Mouse (Mus musculus) left cerebral cortex, postnatal 25 days (tissue): ENCODE measurements at regions not wholly inside any gene's neighbourhood (a gene's known extent, or its start where the extent isn't known, plus 50 kb on each side); places are given as distances from the start of the nearest gene placed in this dataset.
"Not testable (repeated sequence)": the region's sequence is repeated elsewhere in the genome, so short reads cannot be mapped to it uniquely, and the experiment has no call there.

Experiments
- DNase-seq, 2 experiments: peaks; one replicate each; pipeline ENCODE4 v3.0.0; 2022; ENCODE audit warnings: low spot score in 2 of 2, mixed read lengths in 1 of 2
- intact Hi-C: fragments of 180-260 bp; cut with DNase I; formaldehyde crosslinking; loops from one replicate; pipeline ENCODE4 v1.15.1; 2025

- intact Hi-C loops: no loop called here
- DNase-seq: peak in 1 of 2 experiments; percentile 65
Measured at GRCm38 (mm10) chr13:52114431-52114830, 268.0 kb downstream of the Gadd45g start.

GRCm38 (mm10) chr13:52114962-52115361 lies 268.5 kb downstream of the Gadd45g start:
- no peak for DNase-seq
- intact Hi-C loops: no loop called here

DNA sequence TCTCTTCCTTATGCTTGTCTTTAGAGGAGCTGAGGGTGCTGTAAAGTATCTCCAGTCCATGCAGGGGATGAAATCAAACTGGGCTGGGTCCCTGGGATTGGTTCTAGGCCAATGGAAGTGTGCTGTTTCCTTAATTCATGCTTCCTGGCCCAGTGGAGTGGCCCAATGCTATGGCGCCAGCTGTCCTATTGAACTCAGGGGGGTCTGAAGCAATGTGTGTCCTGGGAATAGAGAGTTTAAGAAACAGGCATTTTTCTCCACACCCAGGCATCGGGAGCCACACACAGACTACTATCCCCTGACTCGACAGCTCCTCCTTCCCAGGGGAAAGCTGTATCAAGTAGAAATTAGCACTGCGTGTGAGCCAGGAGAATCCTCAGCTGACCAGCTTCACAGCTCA lies 269.8 kb downstream of the Gadd45g start:
- intact Hi-C loops: no loop called here
- no peak for DNase-seq

DNA sequence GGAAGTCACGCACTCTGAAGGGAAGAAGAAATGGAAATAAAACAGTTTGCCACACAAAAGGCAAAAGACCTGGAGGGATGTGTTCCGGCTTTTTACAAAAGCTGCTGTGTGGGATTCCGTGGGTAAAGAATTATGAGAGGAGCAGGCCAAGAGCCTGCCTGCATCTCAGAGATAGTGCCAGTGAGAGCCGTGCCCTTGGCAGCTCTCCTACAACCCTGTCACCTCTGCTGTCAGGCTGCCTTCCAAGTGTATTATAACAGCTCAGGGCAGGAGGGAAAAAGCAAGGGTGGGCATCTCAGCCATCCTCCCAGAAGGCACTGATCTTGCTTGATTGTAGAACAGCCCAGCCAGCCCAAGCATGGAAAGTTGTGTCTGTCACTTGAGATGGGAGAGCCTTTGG lies 270.3 kb downstream of the Gadd45g start:
- intact Hi-C loops: no loop called here
- DNase-seq: no peak

- intact Hi-C loops: no loop called here
- DNase-seq: no peak
Measured at GRCm38 (mm10) chr13:52120795-52121194, 274.3 kb downstream of the Gadd45g start.

DNA sequence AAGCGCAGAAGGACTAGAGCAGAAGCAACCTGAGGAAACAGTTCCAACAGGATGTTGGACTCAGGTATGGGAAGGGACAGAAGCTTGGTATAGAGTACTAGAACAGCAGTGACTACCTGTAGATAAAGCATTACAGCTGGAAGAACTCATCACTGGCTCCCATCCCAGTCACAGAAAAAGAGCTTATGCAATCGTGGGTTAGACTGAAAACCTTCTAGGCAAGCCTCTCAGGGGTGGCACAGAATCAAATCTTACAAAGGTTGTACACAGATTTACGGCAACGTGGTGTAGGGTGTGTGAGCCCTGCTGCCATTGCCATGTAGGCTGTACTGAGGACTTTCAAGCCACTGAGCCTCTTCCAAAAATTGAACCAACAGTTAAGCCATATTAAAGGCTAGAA lies 278.6 kb downstream of the Gadd45g start:
- intact Hi-C loops: no loop called here
- peak in 1 of 2 experiments; percentile 47 for DNase-seq

DNA sequence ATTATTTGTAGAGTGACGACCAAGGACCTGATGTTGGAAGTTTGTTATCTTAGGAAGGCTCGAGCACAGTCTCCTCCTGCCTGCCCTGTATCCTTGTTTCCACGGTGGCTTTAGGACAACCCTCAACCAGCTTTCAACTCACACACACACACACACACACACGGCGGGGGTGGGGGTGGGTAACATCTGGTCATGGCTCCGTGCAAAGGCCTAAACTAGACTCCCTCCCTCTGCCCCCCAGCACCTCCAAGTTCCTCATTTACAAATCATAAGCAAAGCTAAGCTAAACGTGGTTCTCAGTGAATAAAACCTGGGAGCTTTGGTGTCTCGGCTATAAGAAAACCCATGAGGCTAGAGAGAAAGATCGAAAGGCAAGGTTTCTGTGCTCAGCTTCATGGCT lies 281.3 kb downstream of the Gadd45g start:
- intact Hi-C loops: no loop called here
- no peak for DNase-seq

GRCm38 (mm10) chr13:52129466-52129865 lies 283.0 kb downstream of the Gadd45g start:
- DNase-seq: no peak
- intact Hi-C loops: no loop called here

DNA sequence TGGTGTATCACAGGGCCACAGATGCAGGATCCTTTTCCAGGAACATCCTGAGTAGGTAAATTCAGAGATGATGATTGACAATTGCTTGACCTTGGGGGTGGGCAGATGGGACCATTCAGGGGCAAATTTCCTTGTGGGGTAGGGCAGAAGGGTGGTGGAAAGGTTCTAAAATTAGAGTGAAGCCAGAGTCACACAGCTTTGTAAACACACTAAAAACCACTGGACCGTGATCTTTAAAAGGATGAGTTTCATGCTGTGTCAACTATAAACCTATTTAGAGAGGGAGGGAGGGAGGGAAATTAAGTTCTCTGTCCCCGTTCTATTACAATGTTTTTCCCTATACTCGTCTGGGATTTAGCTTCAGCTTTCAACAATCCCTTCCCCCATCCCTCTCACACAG lies 286.7 kb downstream of the Gadd45g start:
- no peak for DNase-seq
- intact Hi-C loops: no loop called here

DNA sequence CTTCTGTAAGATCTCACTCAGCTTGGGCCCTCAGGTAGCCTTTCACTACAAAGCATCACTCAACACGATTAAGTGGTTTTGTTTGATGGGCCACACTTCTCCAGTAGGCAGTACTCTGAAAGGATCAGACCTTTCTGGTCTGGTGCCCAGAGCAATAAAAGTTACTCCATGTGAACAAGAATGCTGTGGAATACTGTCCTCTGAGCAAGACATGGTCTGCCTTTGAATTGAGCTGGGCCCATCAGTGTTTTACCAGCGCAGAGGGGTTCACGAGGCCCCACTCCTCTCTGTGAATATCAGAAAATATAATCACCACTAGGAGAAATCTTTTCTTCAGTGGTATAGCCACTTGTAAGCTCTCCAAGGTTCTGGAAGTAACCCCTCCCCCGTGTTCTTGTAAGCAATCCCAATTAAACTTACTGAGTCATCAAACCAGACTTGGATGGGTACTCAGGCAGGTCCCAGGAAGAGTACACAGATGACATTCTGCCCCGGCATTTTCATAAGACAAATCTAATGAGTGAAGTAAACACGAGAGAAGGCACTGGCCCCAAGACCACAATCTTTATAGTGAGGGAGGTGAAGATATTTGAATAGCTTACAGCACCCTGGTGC lies 292.0 kb downstream of the Gadd45g start:
- intact Hi-C loops: no loop called here
- DNase-seq: peak in 1 of 2 experiments; percentile 9

GRCm38 (mm10) chr13:52139140-52139809 lies 292.8 kb downstream of the Gadd45g start:
- no peak for DNase-seq
- intact Hi-C loops: no loop called here

GRCm38 (mm10) chr13:52140221-52140620 lies 293.7 kb downstream of the Gadd45g start:
- DNase-seq: no peak
- intact Hi-C loops: no loop called here

GRCm38 (mm10) chr13:52144066-52144465 lies 297.6 kb downstream of the Gadd45g start:
- intact Hi-C loops, DNase-seq: not testable (repeated sequence)

DNA sequence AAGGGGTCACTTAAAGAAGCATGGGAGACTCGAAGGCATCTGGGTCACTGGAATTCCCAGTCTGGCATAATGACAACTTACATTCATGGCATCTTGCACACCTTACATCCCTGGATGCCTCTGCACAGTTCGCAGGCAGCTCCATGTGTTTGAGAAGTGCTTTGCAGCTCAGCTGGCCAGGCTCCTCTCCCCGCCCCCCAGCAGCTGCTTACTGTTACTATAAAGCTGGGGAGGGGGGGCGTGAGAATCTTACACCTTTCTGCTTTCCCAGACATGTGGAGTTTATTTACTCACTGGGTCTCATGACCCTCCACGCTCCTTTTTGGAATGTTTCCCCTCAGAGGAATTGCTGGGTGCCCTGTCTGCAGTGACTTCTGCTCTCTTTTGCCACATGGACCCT lies 299.4 kb downstream of the Gadd45g start:
- DNase-seq: no peak
- intact Hi-C loops: no loop called here

- intact Hi-C loops: no loop called here
- DNase-seq: no peak
Measured at GRCm38 (mm10) chr13:52150281-52150680, 303.8 kb downstream of the Gadd45g start.

- intact Hi-C loops: no loop called here
- DNase-seq: no peak
Measured at GRCm38 (mm10) chr13:52151777-52152176, 305.3 kb downstream of the Gadd45g start.

- intact Hi-C loops: no loop called here
- no peak for DNase-seq
Measured at GRCm38 (mm10) chr13:52152221-52152620, 305.7 kb downstream of the Gadd45g start.

DNA sequence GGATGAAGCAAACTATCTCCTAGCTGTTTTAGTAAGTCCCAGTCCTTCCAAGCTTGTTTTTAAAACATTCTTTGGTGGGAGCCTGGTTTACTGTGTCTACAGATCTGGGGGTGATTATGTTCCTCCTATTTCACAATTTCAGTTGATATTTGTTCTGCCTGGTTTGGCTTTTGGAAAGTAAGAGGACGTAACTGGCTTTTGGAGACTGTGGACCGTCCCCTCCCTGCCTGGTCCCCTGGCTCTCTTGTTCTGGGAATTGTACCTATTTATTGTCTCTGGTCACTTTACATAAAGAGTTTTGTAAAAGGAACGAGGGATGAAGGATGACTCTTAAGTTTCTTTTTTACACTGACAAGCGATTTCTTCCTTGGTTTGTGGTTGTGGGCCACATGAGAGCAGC lies 306.6 kb downstream of the Gadd45g start:
- DNase-seq: no peak
- intact Hi-C loops: no loop called here

GRCm38 (mm10) chr13:52153576-52153975 lies 307.1 kb downstream of the Gadd45g start:
- DNase-seq: no peak
- intact Hi-C loops: no loop called here

GRCm38 (mm10) chr13:52154111-52154843 lies 307.8 kb downstream of the Gadd45g start:
- DNase-seq: peak; percentile 31 to 36
- intact Hi-C loops: loop anchor here (2.0 kb wide), 1 partner anchor 307 kb away; the partner anchor contains the start of gene Gadd45g
